Mouse (Mus musculus) frontal cortex, postnatal 36 days (tissue): ENCODE measurements at regions not wholly inside any gene's neighbourhood (a gene's known extent, or its start where the extent isn't known, plus 50 kb on each side); places are given as distances from the start of the nearest gene placed in this dataset.

Experiments used
- DNase-seq, 2 experiments: peaks; one replicate each; pipeline ENCODE4 v3.0.0; 2022; ENCODE audit warnings: low spot score in 2 of 2

DNA sequence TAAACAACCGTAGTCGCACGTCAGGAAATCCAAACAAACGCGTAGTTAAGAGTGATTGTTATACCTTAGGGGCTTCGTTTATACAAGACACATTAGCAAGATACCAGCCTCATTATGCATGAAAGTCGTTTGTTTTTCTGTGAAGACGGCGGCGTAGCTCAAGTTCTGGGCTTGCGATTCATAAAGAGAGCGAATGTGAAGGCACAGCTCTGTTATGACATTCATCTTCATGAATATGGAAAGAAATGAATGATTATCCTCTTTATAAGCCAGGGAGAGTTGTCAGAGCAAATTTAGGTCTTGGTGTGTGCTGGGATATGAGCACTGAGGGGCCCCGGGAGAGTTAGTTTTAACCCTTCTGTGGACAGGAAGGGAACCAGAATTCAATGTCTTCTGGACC lies 266.4 kb downstream of the Atp23 start:
- no peak for DNase-seq

GRCm38 (mm10) chr10:126628057-126628456 lies 273.1 kb downstream of the Atp23 start:
- DNase-seq = no peak

- no peak for DNase-seq
Measured at GRCm38 (mm10) chr10:126625466-126625865, 275.7 kb downstream of the Atp23 start.

DNA sequence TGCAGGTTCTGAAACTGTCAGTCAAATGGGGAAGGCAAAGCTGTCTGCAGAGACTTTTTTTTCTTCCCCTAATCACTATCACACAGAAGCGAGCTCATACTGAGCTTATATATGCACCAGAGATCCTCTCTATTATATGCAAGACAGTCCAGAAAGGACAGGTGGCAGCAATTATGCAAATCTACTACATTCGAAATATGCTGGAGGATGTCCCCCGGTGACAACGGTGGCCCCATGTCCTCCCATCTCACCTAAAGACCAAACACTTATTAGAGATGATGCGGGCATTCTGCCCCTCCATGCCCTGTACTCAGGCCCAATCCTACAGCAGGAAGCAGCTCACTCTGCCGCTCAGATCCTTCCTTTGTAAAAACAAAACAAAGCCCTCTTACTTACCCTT lies 280.4 kb downstream of the Atp23 start:
- no peak for DNase-seq

DNA sequence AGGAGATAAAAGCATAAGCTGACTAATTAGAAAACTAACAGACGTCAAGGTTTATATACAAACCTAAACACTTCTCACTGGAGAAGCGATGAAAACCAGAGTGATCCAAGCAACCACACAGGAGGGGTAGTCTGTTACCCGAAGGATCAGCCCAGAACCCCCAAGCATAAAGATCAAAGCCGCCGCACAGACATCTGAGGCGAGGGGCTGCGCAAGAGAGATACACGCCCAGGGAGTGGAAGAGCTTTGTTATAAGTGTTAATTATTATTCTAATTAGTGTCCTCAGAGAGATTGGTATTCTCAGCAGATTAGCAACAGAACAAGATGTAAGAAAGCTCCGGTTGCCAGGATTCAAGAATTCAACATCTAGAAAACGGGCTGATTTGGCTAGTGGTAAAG lies 281.2 kb downstream of the Atp23 start:
- DNase-seq = no peak

DNA sequence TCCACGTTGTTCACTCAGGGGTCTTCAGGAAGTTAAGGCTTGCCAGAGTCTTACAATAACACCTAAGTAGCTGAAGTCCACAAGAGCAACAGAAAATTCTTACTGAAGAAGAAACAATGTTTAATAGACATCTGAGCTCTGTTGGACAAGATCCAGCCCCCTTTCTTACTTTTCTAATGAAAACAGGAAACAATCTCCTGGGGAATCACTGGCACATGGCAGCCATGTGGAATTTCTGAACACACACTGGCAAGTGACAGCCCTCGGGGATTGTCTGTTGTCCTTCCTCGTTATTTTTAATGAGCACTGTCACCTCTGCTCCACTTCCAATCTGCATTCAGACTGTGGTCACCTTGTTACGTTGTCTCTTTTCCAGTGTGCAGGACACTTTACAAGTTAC lies 288.9 kb downstream of the Atp23 start:
- no peak for DNase-seq

GRCm38 (mm10) chr10:126610506-126610905 lies 290.6 kb downstream of the Atp23 start:
- no peak for DNase-seq

DNA sequence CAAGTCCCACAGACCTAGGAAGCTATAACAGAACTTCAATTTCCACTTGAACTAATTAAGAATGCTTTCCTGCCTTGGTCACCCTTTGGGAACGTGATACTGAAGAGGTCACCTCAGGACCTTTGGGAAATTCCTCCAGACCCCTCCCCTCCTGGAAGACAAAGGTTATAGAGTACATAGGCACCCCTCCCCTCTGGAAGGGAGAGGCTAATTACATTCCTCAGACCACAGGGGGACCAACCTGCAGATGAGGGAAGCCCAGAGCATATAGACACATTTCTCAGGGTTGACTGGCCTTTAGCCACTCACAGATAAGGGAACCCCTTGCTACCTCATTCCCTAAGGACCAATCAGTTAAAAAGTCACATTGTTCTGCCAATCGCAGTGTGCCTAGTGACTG lies 301.5 kb downstream of the Atp23 start:
- no peak for DNase-seq

DNA sequence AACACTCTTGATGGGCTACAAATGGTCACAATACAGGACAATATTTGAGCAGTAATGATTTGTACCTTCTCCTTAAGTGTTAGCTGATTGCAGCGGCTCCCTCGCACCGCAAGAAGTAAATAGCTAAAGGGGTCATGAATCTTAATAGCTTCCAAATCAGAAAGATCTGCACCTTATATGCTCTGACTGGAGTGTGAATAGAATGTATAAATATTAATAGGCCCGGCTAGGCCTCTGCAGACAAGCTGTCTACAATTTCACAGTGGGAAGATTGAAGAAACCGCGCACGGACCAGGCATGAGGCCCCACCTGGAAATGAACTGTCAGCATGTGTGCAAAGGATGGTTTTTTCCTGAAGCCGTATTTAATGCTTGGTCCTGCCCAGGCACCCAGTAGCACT lies 333.0 kb downstream of the Atp23 start:
- DNase-seq = no peak

GRCm38 (mm10) chr10:126565326-126565725 lies 335.8 kb downstream of the Atp23 start:
- no peak for DNase-seq

- DNase-seq = peak; percentile 16 to 23
Measured at GRCm38 (mm10) chr10:126555080-126555479, 346.1 kb downstream of the Atp23 start.

DNA sequence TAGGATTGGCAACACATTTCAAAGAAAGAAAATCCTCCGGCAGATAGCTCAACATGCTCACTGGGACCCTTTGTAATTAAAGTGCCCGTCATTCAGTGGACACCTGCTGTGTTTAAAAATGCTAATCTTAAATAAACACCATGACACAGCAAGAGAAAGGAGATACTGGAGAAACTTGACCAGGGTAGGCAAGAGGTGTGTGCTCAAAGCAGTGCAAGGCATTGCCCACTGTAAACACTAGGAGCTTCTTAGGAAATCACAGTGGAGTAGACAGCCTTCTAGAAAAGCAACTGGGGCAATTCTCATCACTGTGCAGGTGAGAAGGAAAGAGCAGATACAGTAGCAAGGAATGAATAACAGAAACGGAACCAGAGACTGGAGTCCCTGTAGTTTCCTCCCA lies 369.2 kb downstream of the Atp23 start:
- DNase-seq = no peak

DNA sequence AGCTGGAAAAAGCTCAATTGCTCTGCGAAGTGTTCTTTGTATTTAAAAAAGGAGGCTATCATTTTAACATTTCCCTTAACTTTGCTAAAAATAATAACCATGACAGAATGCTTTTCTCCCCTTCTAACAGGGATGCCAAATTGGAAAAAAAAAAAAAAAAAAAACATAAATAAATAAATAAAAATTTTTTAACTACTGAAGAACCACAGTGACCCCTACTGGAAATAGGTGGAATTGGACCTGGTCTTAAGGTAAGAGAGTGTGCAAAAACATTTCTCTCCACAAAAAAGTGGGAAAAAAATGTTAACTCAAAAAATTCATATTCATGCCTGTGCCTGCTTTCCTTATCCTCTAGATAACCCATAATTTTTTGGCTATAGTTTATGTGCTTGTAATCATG lies 369.8 kb downstream of the Atp23 start:
- peak in 1 of 2 experiments; percentile 18 for DNase-seq

GRCm38 (mm10) chr10:126528801-126529200 lies 372.4 kb downstream of the Atp23 start:
- DNase-seq = no peak

DNA sequence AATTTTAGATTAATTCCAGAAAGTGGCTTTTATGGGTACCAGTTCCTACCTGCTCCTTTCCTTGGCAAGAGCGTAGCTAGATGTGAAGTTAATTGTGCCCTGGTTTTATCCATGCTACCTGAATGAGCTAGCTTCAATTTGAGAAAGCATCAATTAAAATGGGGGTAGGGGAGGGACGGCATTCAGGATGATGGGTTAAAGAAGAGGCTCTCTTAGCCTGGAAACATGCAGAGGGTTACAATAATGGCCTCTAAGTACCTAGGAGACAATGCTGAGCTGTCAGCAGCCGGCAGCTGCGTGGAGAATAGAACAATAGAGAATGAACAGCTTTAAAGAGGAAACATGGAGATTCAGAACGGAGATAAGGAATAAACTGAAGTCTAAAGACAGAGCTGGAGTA lies 375.0 kb downstream of the Atp23 start:
- DNase-seq = no peak

- no peak for DNase-seq
Measured at GRCm38 (mm10) chr10:126521836-126522815, 379.0 kb downstream of the Atp23 start.

- no peak for DNase-seq
Measured at GRCm38 (mm10) chr10:126520973-126521372, 380.2 kb downstream of the Atp23 start.

DNA sequence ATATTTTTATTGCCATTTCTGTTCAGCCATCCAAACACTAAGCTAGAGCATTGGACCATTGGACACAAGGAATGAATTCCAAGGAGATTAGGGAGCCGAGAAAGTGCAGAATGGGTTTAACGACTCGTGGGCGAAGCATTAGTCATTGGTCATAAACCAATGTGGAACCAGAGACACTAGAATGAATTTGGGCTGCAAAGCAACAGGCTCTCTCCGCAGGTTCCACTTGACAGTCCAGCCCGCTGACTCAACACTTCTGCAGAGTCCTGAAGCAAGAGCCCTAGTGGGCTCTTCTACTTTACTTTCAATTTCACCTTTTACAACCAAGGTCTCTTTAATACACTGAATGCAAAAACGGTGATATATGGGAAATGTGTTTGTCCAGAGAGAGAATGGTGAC lies 388.0 kb downstream of the Atp23 start:
- no peak for DNase-seq

DNA sequence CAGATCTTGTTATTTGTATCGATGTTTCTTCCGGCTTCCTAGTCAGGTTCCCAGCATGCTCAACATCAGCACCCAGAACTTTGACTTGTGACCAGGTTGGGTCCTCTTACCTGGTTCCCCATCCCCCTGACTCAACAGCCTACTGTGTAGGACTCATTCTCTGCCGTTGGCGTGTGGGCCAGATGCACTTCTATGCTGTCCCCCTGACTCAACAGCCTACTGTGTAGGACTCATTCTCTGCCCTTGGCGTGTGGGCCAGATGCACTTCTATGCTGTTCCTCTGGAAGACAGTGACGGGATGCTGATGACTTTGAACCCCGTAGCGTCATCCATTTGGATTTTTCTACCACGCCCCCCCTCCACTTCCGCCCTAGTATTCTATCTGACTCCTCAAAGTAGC lies 389.6 kb downstream of the Atp23 start:
- peak; percentile 88 to 89 for DNase-seq

DNA sequence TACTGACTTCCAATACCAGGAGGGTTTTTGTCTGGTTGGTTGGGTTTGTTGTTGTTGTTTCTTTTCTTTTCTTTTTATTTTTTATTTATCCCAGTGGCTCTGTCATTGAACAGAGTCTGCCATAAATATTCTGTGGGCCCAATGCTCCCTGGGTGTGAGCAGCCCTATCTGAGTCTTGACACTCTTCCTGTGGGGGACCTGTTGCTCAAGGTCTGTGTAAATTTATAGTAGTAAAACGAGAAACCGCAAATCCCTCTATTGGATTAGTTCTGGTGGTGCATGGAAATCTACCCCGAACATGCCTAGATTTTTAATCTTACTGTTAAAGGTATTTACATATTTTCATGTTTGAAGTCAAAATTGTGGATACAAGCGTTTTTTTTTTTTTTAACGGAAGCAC lies 395.2 kb downstream of the Atp23 start:
- no peak for DNase-seq

DNA sequence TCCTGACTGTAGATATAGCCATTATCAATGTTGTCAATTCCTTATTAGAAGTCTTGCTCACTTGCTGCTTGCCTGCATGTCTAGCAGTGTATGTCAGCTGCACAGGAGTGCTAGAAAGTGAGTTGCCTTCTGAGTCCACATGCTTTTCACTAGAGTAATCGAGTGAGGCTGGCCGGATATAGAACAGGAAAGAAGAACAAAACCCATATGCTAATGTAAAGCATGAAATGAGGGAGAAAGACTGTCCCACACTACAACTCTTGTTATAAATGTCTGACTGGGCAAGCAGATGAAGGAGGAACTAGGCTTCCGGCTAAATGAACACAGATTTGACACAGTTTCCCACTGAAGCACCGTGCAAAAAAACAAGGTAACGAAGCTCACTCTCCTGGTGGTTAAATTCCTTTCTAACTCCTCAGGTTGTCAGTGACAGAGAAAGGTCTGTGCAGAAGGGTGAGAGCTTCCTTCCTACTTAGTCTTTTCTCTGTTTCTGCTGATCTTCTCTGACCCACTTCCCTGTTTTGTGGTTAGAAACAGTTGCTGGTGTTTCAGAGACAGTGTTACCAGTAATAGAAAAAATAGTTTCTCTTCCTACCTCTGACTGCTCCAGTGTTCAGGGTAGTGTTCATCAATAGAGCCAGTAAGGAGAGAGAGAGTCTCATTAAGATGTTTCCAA lies 399.0 kb downstream of the Atp23 start:
- DNase-seq = no peak

DNA sequence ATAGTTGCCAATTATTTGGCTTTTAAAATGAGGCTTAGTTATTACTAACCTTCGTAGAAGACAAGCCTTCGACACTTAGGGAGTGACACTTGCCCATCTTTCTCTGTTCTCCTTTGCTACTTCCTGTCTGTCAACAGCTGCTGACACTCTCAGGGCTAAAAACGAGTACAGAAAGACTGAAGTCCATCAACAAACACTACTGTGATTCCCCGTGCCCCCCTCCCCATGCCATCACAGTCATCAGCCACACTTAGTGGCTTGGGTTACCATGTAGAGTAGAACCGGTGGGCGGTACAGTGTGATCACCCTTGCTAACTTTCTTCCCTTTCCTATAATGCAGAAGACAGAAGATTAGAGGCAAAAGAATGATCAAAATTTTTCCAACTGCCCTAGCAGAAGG lies 402.4 kb downstream of the Atp23 start:
- no peak for DNase-seq

DNA sequence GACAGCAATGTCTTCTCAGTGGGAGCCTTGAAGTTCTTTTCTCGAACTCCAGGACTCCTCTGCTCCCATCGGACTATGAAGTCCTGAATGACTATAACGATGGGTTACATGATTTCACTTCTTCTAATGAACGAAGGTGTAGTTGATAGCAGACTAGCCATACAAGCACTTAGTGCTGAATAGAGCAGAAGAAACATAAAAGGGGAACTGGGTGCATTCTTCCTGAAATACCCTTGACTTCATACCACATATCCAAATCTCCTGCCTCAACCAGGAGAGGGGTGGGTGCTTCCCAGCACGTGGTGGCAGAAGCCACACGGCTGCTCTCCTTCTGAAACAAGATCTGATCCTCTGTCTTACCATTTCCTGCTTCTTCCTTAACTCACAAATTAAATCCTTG lies 407.4 kb downstream of the Atp23 start:
- DNase-seq = no peak
